Comparison of ENCODE assay signal across 8 mouse cellular contexts in genomic region chr2:151632159-151632814, GRCm38 (mm10). TPM values are rescaled to one million over a fixed set of nuclear protein-coding genes. Genes with fewer than 3 reads are reported as not detected.
DNase-seq lines count a peak whose midpoint lies in the region; ATAC-seq and TF ChIP-seq lines count a peak whose summit lies in the region.

Gene Snph (minus strand): TSS chr2:151632593.

- no peaks in the 10 kb centered on the region for H3K36me3 ChIP-seq in embryonic facial prominence, embryonic 11.5 days (replicated peaks; ENCODE audit: control insufficient read depth, insufficient read depth, low read depth, low read length)
- H3K36me3 ChIP-seq in intestine, postnatal 0 days (ENCODE audit: control insufficient read depth, insufficient read depth): no peaks in the 10 kb centered on the region

- peak within 1 kb of the TSS; percentile 54 for H3K9ac ChIP-seq in embryonic facial prominence, embryonic 11.5 days (replicated peaks; ENCODE audit: low read length)
- H3K9ac ChIP-seq in intestine, postnatal 0 days (ENCODE audit: low read depth, low read length): peak within 1 kb of the TSS; percentile 32

- H3K27ac ChIP-seq in embryonic facial prominence, embryonic 11.5 days (replicated peaks; ENCODE audit: low read depth, low read length): no peak within 1 kb of the TSS
- no peak within 1 kb of the TSS for H3K27ac ChIP-seq in intestine, postnatal 0 days (ENCODE audit: low read depth, low read length)

- TF ChIP-seq CTCF in intestine, postnatal 0 days (IDR thresholded peaks at IDR 0.05; ENCODE audit: low read depth): peak; percentile 78

- DNase-seq in adrenal gland, postnatal 36 days: peak; percentile 77 to 84
- DNase-seq in embryonic facial prominence, embryonic 11.5 days (ENCODE audit: low spot score): peak; percentile 73
- peak; percentile 57 to 71 for DNase-seq in heart, adult 18-20 months
- peak; percentile 82 to 92 for DNase-seq in left cerebral cortex, postnatal 25 days (ENCODE audit: low spot score in 2 of 2)
- DNase-seq in right cerebral cortex, postnatal 10 days (ENCODE audit: low spot score in 2 of 2): peak; percentile 89 to 93

- peaks cover 4% of the 10 kb centered on the region; the same call in 1 of the 2 replicates for H3K27me3 ChIP-seq in embryonic facial prominence, embryonic 11.5 days (ENCODE audit: control insufficient read depth, insufficient read depth, low read length)
- peaks cover 12% of the 10 kb centered on the region; the same call in 1 of the 2 replicates for H3K27me3 ChIP-seq in intestine, postnatal 0 days (replicated peaks; ENCODE audit: control insufficient read depth, insufficient read depth, low read length)

- no peaks in the 10 kb centered on the region for H3K9me3 ChIP-seq in embryonic facial prominence, embryonic 11.5 days (replicated peaks; ENCODE audit: control insufficient read depth, low read length)
- H3K9me3 ChIP-seq in intestine, postnatal 0 days (ENCODE audit: control insufficient read depth): no peaks in the 10 kb centered on the region

- H3K4me3 ChIP-seq in embryonic facial prominence, embryonic 11.5 days (ENCODE audit: low read depth, low read length): peak within 1 kb of the TSS; percentile 48
- peak within 1 kb of the TSS; percentile 52 for H3K4me3 ChIP-seq in intestine, postnatal 0 days (ENCODE audit: low read depth, low read length)

- no peaks in the 10 kb centered on the region for H3K4me1 ChIP-seq in embryonic facial prominence, embryonic 11.5 days (ENCODE audit: control insufficient read depth, insufficient read depth, low read length)
- no peaks in the 10 kb centered on the region for H3K4me1 ChIP-seq in intestine, postnatal 0 days (replicated peaks; ENCODE audit: control insufficient read depth, insufficient read depth, low read length)

- intact Hi-C loops in left cerebral cortex, postnatal 25 days (cut with DNase I): loop anchor here (2.0 to 5.0 kb wide), 2 partner anchors 57 to 70 kb away; partner anchors contain the start of gene Tmem74b

- WGBS in embryonic facial prominence, embryonic 11.5 days: under 1% methylated on average over 45 of the region's 47 CpGs
- under 1% methylated on average over 42 of the region's 47 CpGs for WGBS in intestine, postnatal 0 days

- H3K4me2 ChIP-seq in embryonic facial prominence, embryonic 11.5 days (ENCODE audit: low read depth, low read length): peak within 1 kb of the TSS; percentile 93
- peak within 1 kb of the TSS; percentile 83 for H3K4me2 ChIP-seq in intestine, postnatal 0 days (replicated peaks; ENCODE audit: low read depth)

- ATAC-seq in embryonic facial prominence, embryonic 11.5 days (replicated peaks; ENCODE audit: insufficient number of reproducible peaks, low FRiP score, low TSS enrichment, low read depth): peak; percentile 70
- ATAC-seq in intestine, postnatal 0 days: peak; percentile 68
- ATAC-seq in megakaryocyte progenitor cell, adult 5-6 weeks (replicated peaks; ENCODE audit: poor library complexity): peak; percentile 71
- ATAC-seq in erythroid progenitor cell, adult 5-6 weeks (replicated peaks; ENCODE audit: low FRiP score, poor library complexity, severe bottlenecking): no peak

RNA-seq across cellular contexts. Expression of gene Snph, which starts in this region (rescaled TPM):
- 10 to 100 TPM in 1 of 2 experiments, 1 to 10 TPM in 1; 7.9 to 14.6 TPM for total RNA-seq in adrenal gland, postnatal 36 days (2021)
- polyA plus RNA-seq in embryonic facial prominence, embryonic 11.5 days (2014; fragmentation: Nextera tagmentation; extraction: Ambion mirVana): 0.72 and 1.1 TPM in 2 replicates
- total RNA-seq in heart, adult 18-20 months (2021): 1 to 10 TPM; 4.7 to 4.9 TPM
- polyA plus RNA-seq in intestine, postnatal 0 days (2015; fragmentation: Nextera tagmentation; extraction: Ambion mirVana): 0.60 and 0.89 TPM in 2 replicates
- total RNA-seq in left cerebral cortex, postnatal 25 days (2021): 100 to 1,000 TPM; 293 to 301 TPM
- not detected in 2 replicates for total RNA-seq in megakaryocyte progenitor cell, adult 5-6 weeks (2015)
- total RNA-seq in megakaryocyte progenitor cell, adult 5-6 weeks (2017): not detected in 2 replicates
- total RNA-seq in erythroid progenitor cell, adult 5-6 weeks (2015; ENCODE audit: low replicate concordance): not detected in 2 replicates
- total RNA-seq in erythroid progenitor cell, adult 5-6 weeks (2017; ENCODE audit: low replicate concordance): not detected in 2 replicates

Comparison
In these comparisons a context has a peak if more than half of its experiments do, and no peak if none do; other contexts are left out.
1. RNA of gene Snph (total RNA-seq): 293 to 301 TPM in left cerebral cortex, postnatal 25 days; 7.9 to 14.6 TPM in adrenal gland, postnatal 36 days, 4.7 to 4.9 TPM in heart, adult 18-20 months, not detected in megakaryocyte progenitor cell, adult 5-6 weeks and not detected in erythroid progenitor cell, adult 5-6 weeks; every median in the first group is over 10 times any median in the second.
2. Peak in ATAC-seq, H3K4me3 ChIP-seq, H3K9ac ChIP-seq and H3K4me2 ChIP-seq in intestine, postnatal 0 days; RNA of the gene not detected or under 1 TPM.
3. Peak in ATAC-seq in megakaryocyte progenitor cell, adult 5-6 weeks; RNA of the gene not detected or under 1 TPM.
4. Peak in every context shown above with its lines, with median percentiles within 50 percentile points of each other: DNase-seq.